In the genomic region with DNA sequence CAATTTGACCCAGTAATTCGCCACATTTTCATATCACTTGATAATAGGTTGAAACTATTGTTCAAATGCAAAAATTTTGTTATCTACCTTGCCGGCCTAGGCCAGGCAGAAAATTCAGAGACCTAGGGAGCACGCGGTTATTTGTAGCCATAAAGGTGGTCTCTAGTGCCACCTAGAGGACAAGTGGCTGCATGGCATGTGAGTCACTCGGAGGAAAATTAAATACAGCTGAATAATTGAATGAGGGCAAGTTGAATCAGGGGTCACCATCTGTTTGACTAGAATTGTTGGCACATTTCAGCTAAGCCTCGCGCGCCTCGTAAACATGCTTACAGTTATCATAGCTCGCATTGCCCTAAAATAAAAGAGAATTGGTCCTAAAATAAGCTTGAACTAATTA, we compare ENCODE assay signal across 9 mouse cellular contexts.
A peak's percentile ranks its signal among the peaks of the same experiment; 100 is the strongest.
DNase-seq lines count a peak whose midpoint lies in the region; ATAC-seq lines count a peak whose summit lies in the region.
"Had no signal": no experiment of that assay in that cellular context is flagged by ENCODE, and none has a peak within 500 bp of the region (broad histone marks: within the 10 kb centered on the region; RNA-seq: fewer than 3 reads in every experiment).

No protein-coding gene starts in this region.

- peaks cover 25% of the 10 kb centered on the region for H3K4me1 ChIP-seq in forebrain, embryonic 16.5 days (replicated peaks; ENCODE audit: control insufficient read depth, insufficient read depth, low read length)
- peaks cover 10% of the 10 kb centered on the region; the same call in 1 of the 2 replicates for H3K4me1 ChIP-seq in intestine, embryonic 15.5 days (replicated peaks)

- intact Hi-C loops in left cerebral cortex, postnatal 4 days (cut with DNase I) = loop anchor here (5.0 kb wide), 1 partner anchor 1444 kb away; no protein-coding TSS in a partner anchor

- WGBS in forebrain, embryonic 16.5 days = 2% methylated on average over 10 of the region's 10 CpGs
- WGBS in intestine, embryonic 15.5 days = 2% methylated on average over 10 of the region's 10 CpGs

- DNase-seq in urinary bladder, adult 18-20 months (ENCODE audit: low spot score in 2 of 2) = peak; percentile 55 to 65
- DNase-seq in urinary bladder, adult 2 months (ENCODE audit: low spot score) = no peak
- DNase-seq in cerebellum, adult 11-12 months = peak; percentile 78
- peak; percentile 77 for DNase-seq in left cerebral cortex, postnatal 4 days
- DNase-seq in naive thymus-derived CD4-positive, alpha-beta T cell, adult 2 months (ENCODE audit: low read depth) = peak; percentile 57
- DNase-seq in thymus, postnatal 25 days = peak; percentile 32

- no peaks in the 10 kb centered on the region for H3K36me3 ChIP-seq in forebrain, embryonic 16.5 days (ENCODE audit: control insufficient read depth, insufficient read depth)
- no peaks in the 10 kb centered on the region for H3K36me3 ChIP-seq in intestine, embryonic 15.5 days
- H3K36me3 ChIP-seq: embryonic facial prominence, embryonic 15.5 days had no signal

- H3K27ac ChIP-seq in forebrain, embryonic 16.5 days (ENCODE audit: low read length) = no peak overlapping the region
- H3K27ac ChIP-seq in intestine, embryonic 15.5 days = no peak overlapping the region
- H3K27ac ChIP-seq: embryonic facial prominence, embryonic 15.5 days had no signal

- H3K27me3 ChIP-seq in forebrain, embryonic 16.5 days (replicated peaks; ENCODE audit: control insufficient read depth, insufficient read depth, low read length) = 0 out of 2 replicates have a peak, but pooled peaks cover 2% of the 10 kb centered on the region
- 0 out of 2 replicates have a peak, but pooled peaks cover 2% of the 10 kb centered on the region for H3K27me3 ChIP-seq in intestine, embryonic 15.5 days (replicated peaks)

- 0 out of 2 replicates have a peak overlapping the region, but pooled peaks have one; percentile 15 for H3K4me2 ChIP-seq in forebrain, embryonic 16.5 days (ENCODE audit: low read length)
- no peak overlapping the region for H3K4me2 ChIP-seq in intestine, embryonic 15.5 days (replicated peaks)
- H3K4me2 ChIP-seq: embryonic facial prominence, embryonic 15.5 days had no signal

- peak; percentile 57 for ATAC-seq in forebrain, embryonic 16.5 days
- peak; percentile 50; the same call in 1 of the 2 replicates for ATAC-seq in intestine, embryonic 15.5 days

- H3K4me3 ChIP-seq in forebrain, embryonic 16.5 days (replicated peaks; ENCODE audit: low read length) = no peak overlapping the region
- H3K4me3 ChIP-seq in intestine, embryonic 15.5 days (replicated peaks) = no peak overlapping the region
- H3K4me3 ChIP-seq: embryonic facial prominence, embryonic 15.5 days had no signal

- no peak overlapping the region for H3K9ac ChIP-seq in forebrain, embryonic 16.5 days (replicated peaks; ENCODE audit: low read depth, low read length)
- no peak overlapping the region for H3K9ac ChIP-seq in intestine, embryonic 15.5 days
- H3K9ac ChIP-seq: embryonic facial prominence, embryonic 15.5 days had no signal

- no peaks in the 10 kb centered on the region for H3K9me3 ChIP-seq in forebrain, embryonic 16.5 days (ENCODE audit: control insufficient read depth, low read length)
- H3K9me3 ChIP-seq in intestine, embryonic 15.5 days = no peaks in the 10 kb centered on the region
- H3K9me3 ChIP-seq: embryonic facial prominence, embryonic 15.5 days had no signal
